Mouse (Mus musculus) cortical plate, adult 2 months (tissue): ENCODE results near the gene Ncapd2.

Source experiments
- CTCF ChIP-seq: fragments of 200-500 bp; IDR thresholded peaks from 2 replicates; pipeline ENCODE4 v1.5.1; 2011; ENCODE audit warnings: mild to moderate bottlenecking, control low read depth, low read length; ENCODE audit not compliant: insufficient read depth; ENCODE audit errors: extremely low read depth
- POLR2A ChIP-seq: fragments of 200-500 bp; IDR thresholded peaks from 2 replicates; pipeline ENCODE4 v1.6.1; 2011; ENCODE audit warnings: mild to moderate bottlenecking, low read length, control low read depth; ENCODE audit not compliant: insufficient read depth; ENCODE audit errors: extremely low read depth

DNA sequence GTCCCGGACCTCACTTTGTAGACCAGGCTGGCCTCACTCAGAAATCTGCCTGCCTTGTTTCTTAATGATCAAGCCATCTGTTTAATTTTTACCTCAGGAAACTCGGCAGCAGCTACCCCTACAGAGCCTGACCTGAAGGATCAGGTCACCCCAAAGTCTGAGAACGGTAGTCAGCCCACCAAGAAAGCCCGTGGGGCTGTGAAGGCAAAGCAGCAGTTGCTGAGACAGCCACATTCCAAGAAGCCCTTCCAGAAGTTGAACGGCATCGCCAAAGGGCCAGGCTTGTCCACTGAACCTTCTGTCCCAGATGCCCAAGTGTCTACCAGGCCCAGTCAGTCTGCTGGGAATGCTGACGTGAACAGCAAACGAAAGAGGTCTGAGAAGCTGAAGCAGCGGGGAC, 47.6 kb downstream of the Ncapd2 start:
- no peak for TF ChIP-seq CTCF
- TF ChIP-seq POLR2A, result no peak
